Mouse (Mus musculus): ENCODE results near the gene 6820408C15Rik. TPM values are rescaled to one million over a fixed set of nuclear protein-coding genes. Genes with fewer than 3 reads are reported as not detected.

6820408C15Rik gene
- total and polyA plus RNA-seq, 3 experiments: not detected

- Histone ChIP-seq H3K4me1 (ENCODE audit: control insufficient read depth in 1 of 2, insufficient read depth in 2 of 2) (peaks cover 3 to 9% of the 10 kb centered on the region in 2 experiments; a peak in 3 of 4 replicates), H3K27me3 (replicated peaks) (peaks cover 37% of the 10 kb centered on the region), H3K27ac (ENCODE audit: insufficient read depth, low read depth) (no peak overlapping the region), H3K4me3 (replicated peaks in 1 of 3; ENCODE audit: low read depth in 2 of 3, low read length in 2 of 3, poor library complexity in 1 of 3) (no peak overlapping the region), H3K9ac (ENCODE audit: insufficient read depth, low read depth) (0 out of 2 replicates have a peak overlapping the region, but pooled peaks have one; percentile 7), H3K36me3 (replicated peaks in 1 of 2; ENCODE audit: control insufficient read depth in 1 of 2, insufficient read depth in 1 of 2, low read length in 1 of 2) (no peaks in the 10 kb centered on the region), H3K4me2 (ENCODE audit: insufficient read depth, low read depth, poor library complexity, severe bottlenecking) (peak overlapping the region; percentile 45), H3K9me3 (replicated peaks; ENCODE audit: low read length) (no peaks in the 10 kb centered on the region), H3K79me2 (replicated peaks; ENCODE audit: control insufficient read depth, extremely low read depth, insufficient read depth, poor library complexity, severe bottlenecking) (no peaks in the 10 kb centered on the region)
- in situ Hi-C loops (cut with MboI; ENCODE audit: low pct_ligation_motif_present, low pct_unique_long_range_greater_than_20kb, low sequenced_read_pairs): no loop called here
- peak; percentile 80 for DNase-seq (ENCODE audit: extremely low read depth)
- dilution Hi-C loops (cut with MboI; ENCODE audit: extremely low pct_ligation_motif_present, extremely low pct_unique_long_range_greater_than_20kb, low sequenced_read_pairs): no loop called here
- TF ChIP-seq ELF1 (IDR thresholded peaks at IDR 0.05; ENCODE audit: low read depth, low read length) (no peak), MXI1 (IDR thresholded peaks at IDR 0.05; ENCODE audit: low read depth, low read length) (peak; percentile 85), CHD2 (IDR thresholded peaks at IDR 0.05; ENCODE audit: low read length) (peak; percentile 56; the same call in 1 of the 2 replicates), USF1 (IDR thresholded peaks at IDR 0.05; ENCODE audit: low read depth, low read length) (no peak)
Observed at GRCm38 (mm10) chr2:152406126-152406525, 9.3 kb upstream of the 6820408C15Rik start.

- Histone ChIP-seq H3K4me2 (ENCODE audit: insufficient read depth, low read depth, poor library complexity, severe bottlenecking) (no peak overlapping the region), H3K4me3 (replicated peaks in 1 of 3; ENCODE audit: low read depth in 2 of 3, low read length in 2 of 3, poor library complexity in 1 of 3) (no peak overlapping the region), H3K27ac (ENCODE audit: insufficient read depth, low read depth) (no peak overlapping the region), H3K36me3 (replicated peaks in 1 of 2; ENCODE audit: control insufficient read depth in 1 of 2, insufficient read depth in 1 of 2, low read length in 1 of 2) (no peaks in the 10 kb centered on the region), H3K9ac (ENCODE audit: insufficient read depth, low read depth) (no peak overlapping the region), H3K79me2 (replicated peaks; ENCODE audit: control insufficient read depth, extremely low read depth, insufficient read depth, poor library complexity, severe bottlenecking) (no peaks in the 10 kb centered on the region), H3K4me1 (ENCODE audit: control insufficient read depth in 1 of 2, insufficient read depth in 2 of 2) (peaks cover 3 to 9% of the 10 kb centered on the region in 2 experiments; a peak in 3 of 4 replicates), H3K9me3 (replicated peaks; ENCODE audit: low read length) (peaks cover 14% of the 10 kb centered on the region), H3K27me3 (replicated peaks) (peaks cover 34% of the 10 kb centered on the region)
- in situ Hi-C loops (cut with MboI; ENCODE audit: low pct_ligation_motif_present, low pct_unique_long_range_greater_than_20kb, low sequenced_read_pairs): no loop called here
- TF ChIP-seq BHLHE40 (IDR thresholded peaks at IDR 0.05; ENCODE audit: low read depth, low read length) (no peak), HCFC1 (IDR thresholded peaks at IDR 0.05; ENCODE audit: low read depth, low read length) (no peak), E2F4 (IDR thresholded peaks at IDR 0.05; ENCODE audit: insufficient replicate concordance, low read depth, low read length) (no peak), RCOR1 (conservative IDR thresholded peaks at IDR 0.05; ENCODE audit: low read depth, low read length) (no peak), NELFE (IDR thresholded peaks at IDR 0.05; ENCODE audit: low read depth, low read length) (no peak), EP300 (IDR thresholded peaks at IDR 0.05; ENCODE audit: low read length) (no peak), ZC3H11A (IDR thresholded peaks at IDR 0.05; ENCODE audit: low read depth, low read length) (no peak), JUN (IDR thresholded peaks at IDR 0.05; ENCODE audit: insufficient read depth, low read depth, low read length) (no peak), ZMIZ1 (IDR thresholded peaks at IDR 0.05; ENCODE audit: low read depth, low read length) (no peak), NRF1 (IDR thresholded peaks at IDR 0.05; ENCODE audit: low read depth, low read length) (no peak), MXI1 (IDR thresholded peaks at IDR 0.05; ENCODE audit: low read depth, low read length) (no peak), USF1 (IDR thresholded peaks at IDR 0.05; ENCODE audit: low read depth, low read length) (no peak), USF2 (conservative IDR thresholded peaks at IDR 0.05; ENCODE audit: low read depth, low read length) (no peak), KAT2A (IDR thresholded peaks at IDR 0.05; ENCODE audit: insufficient replicate concordance, low read length) (no peak), ZNF384 (IDR thresholded peaks at IDR 0.05; ENCODE audit: low read depth, low read length) (no peak), ELF1 (IDR thresholded peaks at IDR 0.05; ENCODE audit: low read depth, low read length) (no peak)
- dilution Hi-C loops (cut with MboI; ENCODE audit: extremely low pct_ligation_motif_present, extremely low pct_unique_long_range_greater_than_20kb, low sequenced_read_pairs): no loop called here
- DNase-seq (ENCODE audit: extremely low read depth): no peak
Observed at GRCm38 (mm10) chr2:152409781-152410180, 5.6 kb upstream of the 6820408C15Rik start.

Data from CH12.LX (cell line).